Mouse (Mus musculus): Measurements from ENCODE around the gene Zfp955a.
"Not testable (repeated sequence)": the region's sequence is repeated elsewhere in the genome, so short reads cannot be mapped to it uniquely, and the experiment has no call there.

Zfp955a gene

DNA sequence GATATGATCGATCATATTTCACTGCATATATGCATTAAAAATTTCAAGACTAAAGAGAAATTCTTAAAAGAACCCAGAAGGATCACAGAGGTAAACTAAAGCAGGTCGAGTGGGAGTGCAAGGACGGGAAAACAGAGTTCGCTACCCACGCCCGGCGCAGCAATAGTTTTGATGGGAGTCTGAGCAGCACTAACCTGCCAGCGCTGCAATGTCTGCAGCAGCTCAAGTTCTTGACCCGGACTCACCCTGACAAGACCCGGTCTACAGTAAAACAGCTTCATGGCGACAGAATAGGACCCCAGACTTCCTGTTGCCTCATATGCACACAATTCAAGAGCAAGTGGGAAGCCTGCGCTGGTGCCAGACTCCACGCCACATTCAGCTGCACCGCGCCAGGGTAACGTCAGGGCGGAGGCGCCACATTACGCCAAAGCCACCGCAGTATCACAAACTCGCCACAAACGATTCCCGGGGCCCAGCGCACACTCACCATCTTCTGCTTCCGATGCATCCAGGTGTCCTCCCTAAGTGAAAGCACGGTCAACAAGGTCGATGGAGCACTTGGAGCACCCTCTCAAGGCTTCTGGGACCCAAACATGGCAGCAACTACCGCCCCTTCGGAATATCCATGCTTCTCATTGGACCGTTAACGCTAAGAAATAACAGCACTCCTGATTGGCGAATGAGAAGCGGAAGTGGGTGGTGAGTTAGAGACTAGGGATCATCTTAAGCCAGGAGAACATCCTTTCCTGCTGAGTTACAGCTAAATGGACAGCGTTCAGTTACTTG lies at the start of gene Zfp955a:
Gene Zfp955a (minus strand): TSS at position 616 of the 789 bp plus-strand sequence.
- in situ Hi-C loops (cut with MboI, MseI): not testable (repeated sequence)

GRCm38 (mm10) chr17:33289876-33290149 lies 34.9 kb upstream of the Zfp955a start:
- in situ Hi-C loops (cut with MboI, MseI): not testable (repeated sequence)

DNA sequence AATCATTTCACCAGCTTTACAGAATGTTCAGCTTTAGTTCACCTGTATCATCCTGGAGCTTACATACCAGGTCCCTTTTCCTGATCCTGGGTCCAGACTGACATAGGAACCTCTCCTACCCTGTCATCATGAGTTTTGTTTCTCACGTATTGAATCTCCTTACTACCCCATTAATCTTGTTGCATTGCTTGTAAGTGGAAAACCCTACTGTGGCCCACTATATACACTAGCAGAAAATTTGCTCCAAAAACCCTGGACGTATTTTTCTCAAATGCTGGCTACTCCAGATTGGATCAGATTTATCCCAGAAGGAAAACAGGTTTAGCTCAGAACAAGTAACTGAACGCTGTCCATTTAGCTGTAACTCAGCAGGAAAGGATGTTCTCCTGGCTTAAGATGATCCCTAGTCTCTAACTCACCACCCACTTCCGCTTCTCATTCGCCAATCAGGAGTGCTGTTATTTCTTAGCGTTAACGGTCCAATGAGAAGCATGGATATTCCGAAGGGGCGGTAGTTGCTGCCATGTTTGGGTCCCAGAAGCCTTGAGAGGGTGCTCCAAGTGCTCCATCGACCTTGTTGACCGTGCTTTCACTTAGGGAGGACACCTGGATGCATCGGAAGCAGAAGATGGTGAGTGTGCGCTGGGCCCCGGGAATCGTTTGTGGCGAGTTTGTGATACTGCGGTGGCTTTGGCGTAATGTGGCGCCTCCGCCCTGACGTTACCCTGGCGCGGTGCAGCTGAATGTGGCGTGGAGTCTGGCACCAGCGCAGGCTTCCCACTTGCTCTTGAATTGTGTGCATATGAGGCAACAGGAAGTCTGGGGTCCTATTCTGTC lies 34.3 kb upstream of the Zfp955a start, which contains the start of gene Zfp955b:
Gene Zfp955b (plus strand): TSS at position 506 of the 837 bp plus-strand sequence.
- in situ Hi-C loops (cut with MboI, MseI): not testable (repeated sequence)

DNA sequence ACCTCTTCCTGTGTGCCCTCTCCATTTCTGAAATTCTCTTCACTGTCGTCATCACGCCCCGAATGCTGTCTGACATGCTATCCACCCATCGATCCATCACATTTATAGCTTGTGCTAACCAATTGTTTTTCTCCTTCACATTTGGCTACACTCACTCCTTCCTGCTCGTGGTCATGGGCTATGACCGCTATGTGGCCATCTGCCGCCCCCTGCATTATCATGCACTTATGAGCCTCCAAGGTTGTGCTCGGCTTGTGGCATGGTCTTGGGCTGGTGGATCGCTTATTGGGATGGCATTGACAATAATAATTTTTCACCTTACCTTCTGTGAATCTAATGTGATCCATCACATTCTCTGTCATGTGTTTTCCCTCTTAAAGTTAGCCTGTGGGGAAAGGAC lies 14.0 kb upstream of the Zfp955a start:
- in situ Hi-C loops (cut with MboI, MseI): no loop called here

GRCm38 (mm10) chr17:33264376-33264775 lies 9.4 kb upstream of the Zfp955a start, which contains the start of gene Olfr63:
TSS of gene Olfr63 (plus strand) at chr17:33264676.
- in situ Hi-C loops (cut with MboI, MseI): loop anchor here (5.0 kb wide), 1 partner anchor 73 kb away; no protein-coding TSS in a partner anchor

- in situ Hi-C loops (cut with MboI, MseI): not testable (repeated sequence)
These were observed 343 bp upstream of the Zfp955a start for GRCm38 (mm10) chr17:33255319-33255657.

DNA sequence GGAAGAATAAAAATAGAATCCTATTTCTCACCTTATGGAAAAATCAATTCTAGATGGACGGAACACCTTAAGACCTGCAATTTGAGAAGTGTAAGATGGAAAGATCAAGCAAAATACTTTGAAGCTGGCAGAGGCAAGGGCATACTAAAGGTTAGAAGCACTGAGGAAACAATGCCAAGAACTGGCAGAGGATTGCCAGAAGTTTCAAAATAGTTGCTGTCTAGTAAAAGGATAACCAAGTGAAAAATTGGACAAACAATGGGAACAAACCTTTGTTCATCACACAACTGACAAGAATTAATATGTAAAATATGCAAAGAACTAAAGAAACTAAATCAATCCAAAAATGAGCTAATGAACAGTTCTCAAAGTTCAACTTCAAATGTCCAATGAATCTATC lies 18.3 kb downstream of the Zfp955a start:
- in situ Hi-C loops (cut with MboI, MseI): not testable (repeated sequence)

DNA sequence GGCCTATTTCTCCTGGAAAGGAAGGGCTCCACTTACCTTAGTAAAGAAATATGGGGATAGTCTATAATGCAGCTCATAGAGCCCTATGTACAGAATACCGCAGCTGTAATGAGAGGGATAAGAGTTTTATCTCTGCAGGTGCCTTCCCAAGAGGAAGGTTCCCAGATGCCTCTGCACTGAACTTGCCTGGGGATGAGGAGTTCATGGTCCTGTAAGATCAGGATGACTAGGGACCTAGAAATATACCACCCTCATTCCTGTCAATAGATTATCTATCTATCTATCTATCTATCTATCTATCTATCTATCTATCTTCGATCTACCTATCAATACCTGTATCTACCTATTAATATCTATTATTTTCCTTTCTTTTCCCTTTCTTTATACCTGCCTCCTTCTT lies 33.4 kb downstream of the Zfp955a start, which contains the start of gene Olfr1564:
Gene Olfr1564 (minus strand): TSS at position 101 of the 400 bp plus-strand sequence.
- in situ Hi-C loops (cut with MboI, MseI): no loop called here

- in situ Hi-C loops (cut with MboI, MseI): not testable (repeated sequence)
These were observed 63.9 kb downstream of the Zfp955a start, which contains the start of gene Olfr239 for GRCm38 (mm10) chr17:33191002-33191401. TSS of gene Olfr239 (plus strand) at chr17:33191302.

Measured in T-helper 1 cell (primary cell).